Mouse (Mus musculus): ENCODE results near the gene Csnk2a2.

Csnk2a2 gene

DNA sequence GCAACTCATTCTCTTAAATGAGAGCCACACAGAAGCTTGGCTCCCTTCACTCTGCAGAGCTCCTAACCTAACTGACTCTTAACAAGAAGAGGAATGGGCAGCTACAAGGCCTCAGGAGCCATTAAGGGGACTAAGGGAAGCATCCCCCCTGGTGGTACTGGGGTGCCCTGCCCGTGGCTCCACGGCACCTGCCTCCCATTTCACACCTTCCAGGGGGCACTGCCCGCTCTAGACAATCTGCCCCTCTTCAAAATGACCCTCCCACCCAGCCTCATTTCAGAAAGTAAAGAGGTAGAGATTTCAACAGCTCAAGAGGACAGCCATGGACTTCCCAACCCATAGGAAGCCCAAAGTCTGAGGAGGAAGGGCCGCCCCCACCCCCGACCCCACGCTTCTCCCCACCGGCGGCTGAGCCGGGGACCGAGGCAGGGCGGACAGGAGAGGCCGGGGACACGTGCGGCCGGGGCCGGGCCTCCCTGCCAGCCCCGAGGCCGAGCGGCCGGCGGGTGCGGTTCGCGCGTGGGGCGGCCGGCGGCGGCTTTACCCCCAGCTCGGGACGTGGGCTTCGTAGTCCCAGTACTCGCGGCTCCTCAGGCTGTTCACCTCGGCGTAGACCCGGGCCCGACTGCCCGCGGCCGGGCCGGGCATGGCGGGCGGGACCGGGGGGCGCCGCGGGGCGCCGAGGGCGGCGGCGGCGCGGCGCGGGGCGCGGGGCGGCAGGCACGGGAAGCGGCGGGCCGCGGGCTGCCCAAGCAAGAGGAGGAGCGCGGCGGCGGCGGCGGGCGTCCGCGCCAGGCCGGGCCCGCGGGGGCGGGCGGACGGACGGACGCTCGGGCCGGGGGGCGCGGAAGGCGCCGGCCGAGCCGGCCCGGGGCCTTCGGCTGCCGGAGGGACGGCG, 1.8 kb downstream of the Csnk2a2 start:
- no peak for DNase-seq (ENCODE audit: low spot score in 2 of 2)

DNA sequence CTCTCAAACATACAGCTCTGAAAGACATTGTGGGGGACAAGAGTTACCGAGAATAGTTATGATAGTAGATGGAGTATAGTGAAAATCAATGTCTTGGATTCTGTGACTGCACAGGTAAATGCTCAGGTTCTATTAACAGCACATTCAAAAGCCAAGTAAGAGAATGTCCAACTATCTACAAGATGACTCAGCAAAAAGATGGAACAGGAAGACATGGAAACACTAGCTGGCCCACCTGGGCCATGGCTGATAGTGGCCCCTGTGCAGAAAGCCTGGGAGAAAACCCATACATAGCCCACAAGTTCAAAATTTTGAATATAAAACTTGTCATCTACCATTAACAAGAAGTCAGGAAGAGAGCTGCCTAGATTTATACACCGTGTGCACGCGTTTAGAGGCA, 19.8 kb downstream of the Csnk2a2 start:
- no peak for DNase-seq (ENCODE audit: low spot score in 2 of 2)

DNA sequence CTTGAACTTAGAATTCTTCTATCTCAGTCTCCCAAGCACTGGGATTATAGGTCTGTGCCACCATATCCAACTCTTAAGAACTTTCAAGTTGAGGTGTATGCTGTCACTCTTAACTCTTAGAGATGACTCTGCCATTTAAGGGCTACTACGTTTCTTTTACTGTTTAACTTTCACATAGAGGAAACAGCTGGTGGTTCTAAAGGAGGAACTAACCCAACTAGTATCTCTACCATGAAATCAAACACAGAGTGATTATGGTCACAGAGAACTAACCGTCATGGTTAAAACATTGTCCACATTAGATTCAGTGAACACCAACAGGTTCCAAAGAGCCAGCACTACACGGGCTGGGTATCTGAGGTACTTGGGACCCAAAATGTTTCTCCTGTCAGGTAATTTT, 20.8 kb downstream of the Csnk2a2 start:
- no peak for DNase-seq (ENCODE audit: low spot score in 2 of 2)

- DNase-seq (ENCODE audit: low spot score in 2 of 2) = no peak
Measured at GRCm38 (mm10) chr8:95466543-95466942, 23.3 kb downstream of the Csnk2a2 start.

GRCm38 (mm10) chr8:95452518-95452917, 37.3 kb downstream of the Csnk2a2 start:
- DNase-seq (ENCODE audit: low spot score in 2 of 2) = no peak

DNA sequence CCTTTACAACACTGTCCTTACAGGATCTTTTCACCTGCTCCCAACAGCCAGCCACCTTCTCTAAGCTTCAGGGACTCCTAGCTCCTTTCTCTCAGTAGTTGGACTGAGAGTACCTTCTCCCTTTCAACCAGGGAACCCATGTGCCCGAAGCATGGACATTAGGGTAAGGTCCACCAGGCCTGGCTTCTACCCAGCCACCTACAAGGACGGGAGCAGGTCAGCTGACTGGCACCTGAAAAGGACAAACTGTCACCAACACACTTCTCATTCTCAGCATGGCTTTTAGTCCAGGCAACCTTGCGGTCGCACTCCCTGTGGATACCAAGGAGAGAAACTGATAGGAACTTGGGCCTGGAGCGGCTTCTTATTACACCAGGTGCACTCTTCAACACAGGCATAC, 39.6 kb downstream of the Csnk2a2 start:
- no peak for DNase-seq (ENCODE audit: low spot score in 2 of 2)

GRCm38 (mm10) chr8:95447661-95448060, 42.2 kb downstream of the Csnk2a2 start:
- DNase-seq (ENCODE audit: low spot score in 2 of 2) = no peak

DNA sequence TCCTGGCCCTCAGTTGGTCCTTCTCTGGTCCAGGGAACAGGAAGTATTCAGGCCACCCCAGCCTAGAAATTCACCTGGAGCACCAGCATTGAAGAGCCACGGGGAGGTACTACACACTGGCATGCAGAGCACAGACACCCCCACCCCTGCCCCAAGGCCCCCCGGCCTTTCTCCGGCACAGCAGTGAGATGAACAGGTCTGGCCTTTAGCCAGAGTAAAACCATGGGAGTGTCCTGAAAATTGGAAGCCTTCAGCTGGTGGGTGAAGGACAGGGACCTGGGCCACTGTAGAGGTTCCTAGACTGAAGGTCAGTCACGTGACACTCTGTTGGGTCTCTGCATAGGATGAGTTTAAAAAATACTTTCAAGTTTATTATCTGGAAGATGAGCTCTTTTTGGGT, 44.8 kb downstream of the Csnk2a2 start:
- no peak for DNase-seq (ENCODE audit: low spot score in 2 of 2)

GRCm38 (mm10) chr8:95441491-95442039, 48.3 kb downstream of the Csnk2a2 start:
- no peak for DNase-seq (ENCODE audit: low spot score in 2 of 2)

DNA sequence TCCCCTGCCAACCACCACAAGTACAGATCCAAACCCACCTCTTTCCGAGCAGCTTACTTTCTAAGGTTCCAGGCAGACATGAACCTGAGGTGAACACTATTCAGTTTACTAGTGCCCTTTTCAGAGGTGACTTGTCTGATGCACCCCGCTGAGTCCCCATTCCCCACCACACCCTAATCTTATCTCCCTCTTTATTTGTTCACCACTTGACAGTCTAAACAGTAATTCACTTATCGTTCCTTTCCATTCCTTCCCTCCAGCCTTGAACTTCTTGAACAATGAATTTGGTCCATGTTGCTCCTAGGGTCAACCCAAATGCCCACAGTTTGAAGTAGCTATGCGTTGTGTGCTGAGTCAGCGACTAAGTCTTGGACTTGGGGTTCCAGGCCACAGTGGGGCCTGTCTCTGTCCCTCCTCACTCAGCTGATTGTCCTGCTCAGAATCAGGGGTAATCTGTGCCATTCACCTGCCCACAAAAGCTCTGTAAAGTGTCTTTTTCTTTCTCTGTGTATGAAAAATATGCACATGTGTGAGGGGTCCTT, 49.6 kb downstream of the Csnk2a2 start:
- no peak for DNase-seq (ENCODE audit: low spot score in 2 of 2)

DNA sequence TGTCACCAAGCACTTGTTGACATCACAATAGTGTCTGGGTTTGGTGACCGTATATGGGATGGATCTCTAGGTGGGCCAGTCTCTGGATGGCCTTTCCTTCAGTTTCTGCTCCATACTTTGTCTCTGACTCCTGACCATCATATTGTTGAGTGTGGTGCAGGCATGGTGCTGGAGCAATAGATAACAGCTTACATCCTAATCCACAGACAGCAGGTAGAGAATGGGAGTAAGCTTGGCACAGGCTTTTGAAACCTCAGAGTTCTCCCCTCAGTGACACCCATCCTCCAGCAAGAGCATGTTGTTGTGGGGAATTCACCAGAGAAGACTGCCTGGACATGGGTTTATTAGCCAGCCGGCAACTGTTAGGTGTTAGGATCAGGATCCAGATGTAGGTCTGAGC, 50.4 kb downstream of the Csnk2a2 start:
- DNase-seq (ENCODE audit: low spot score in 2 of 2) = no peak

DNA sequence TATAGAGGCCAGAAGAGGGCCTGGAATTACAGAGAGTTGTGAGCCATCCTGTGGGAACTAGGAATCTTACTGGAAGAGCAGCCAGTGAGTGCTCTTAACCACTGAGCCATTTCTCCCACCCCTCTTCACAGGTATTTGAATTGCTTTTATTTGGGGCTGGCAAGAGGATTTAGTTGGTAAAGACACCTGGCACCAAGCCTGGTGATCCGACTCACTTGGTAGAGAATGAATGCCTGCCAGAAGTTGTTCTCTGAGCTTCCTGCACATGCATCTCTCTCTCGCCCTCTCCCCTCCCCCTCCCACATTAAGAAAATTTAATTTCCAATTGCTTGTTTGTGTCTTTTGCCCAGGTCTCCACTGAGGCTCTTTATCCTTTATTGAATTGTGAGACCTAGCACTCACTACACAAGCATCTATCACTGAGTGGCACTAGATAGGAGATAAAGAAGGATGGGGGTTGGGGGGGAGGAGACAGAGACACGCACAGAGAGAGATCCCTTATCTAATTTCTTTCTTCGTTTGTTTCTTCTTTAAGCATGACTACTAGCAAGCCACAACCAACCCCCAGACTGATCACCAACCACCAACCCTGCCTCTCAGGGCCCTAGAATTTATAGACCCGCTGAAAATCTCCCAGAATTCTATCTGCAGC, 52.4 kb downstream of the Csnk2a2 start:
- no peak for DNase-seq (ENCODE audit: low spot score in 2 of 2)

DNA sequence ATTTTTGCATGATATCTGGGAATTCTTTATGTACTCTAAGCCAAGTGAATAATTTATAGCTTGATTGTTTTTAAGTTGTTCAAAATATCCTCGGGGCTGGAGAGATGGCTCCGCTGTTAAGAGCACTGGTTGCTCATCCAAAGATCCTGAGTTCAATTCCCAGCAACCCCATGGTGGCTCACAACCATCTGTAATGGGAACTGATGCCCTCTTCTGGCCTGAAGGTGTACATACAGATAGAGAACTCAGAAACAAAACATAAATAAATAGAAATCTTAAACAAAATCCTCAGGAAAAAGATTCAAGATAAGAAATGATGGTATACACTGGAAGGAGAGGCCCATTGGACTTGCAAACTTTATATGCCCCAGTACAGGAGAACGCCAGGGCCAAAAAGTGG, 53.9 kb downstream of the Csnk2a2 start:
- no peak for DNase-seq (ENCODE audit: low spot score in 2 of 2)

GRCm38 (mm10) chr8:95435471-95435870, 54.4 kb downstream of the Csnk2a2 start:
- no peak for DNase-seq (ENCODE audit: low spot score in 2 of 2)

- DNase-seq (ENCODE audit: low spot score in 2 of 2) = peak; percentile 99
Measured at GRCm38 (mm10) chr8:95434686-95435439, 55.0 kb downstream of the Csnk2a2 start, which contains the start of gene Cfap20. Gene Cfap20 (minus strand): TSS chr8:95434869.

GRCm38 (mm10) chr8:95434233-95434632, 55.6 kb downstream of the Csnk2a2 start:
- DNase-seq (ENCODE audit: low spot score in 2 of 2) = peak; percentile 28 to 46

DNA sequence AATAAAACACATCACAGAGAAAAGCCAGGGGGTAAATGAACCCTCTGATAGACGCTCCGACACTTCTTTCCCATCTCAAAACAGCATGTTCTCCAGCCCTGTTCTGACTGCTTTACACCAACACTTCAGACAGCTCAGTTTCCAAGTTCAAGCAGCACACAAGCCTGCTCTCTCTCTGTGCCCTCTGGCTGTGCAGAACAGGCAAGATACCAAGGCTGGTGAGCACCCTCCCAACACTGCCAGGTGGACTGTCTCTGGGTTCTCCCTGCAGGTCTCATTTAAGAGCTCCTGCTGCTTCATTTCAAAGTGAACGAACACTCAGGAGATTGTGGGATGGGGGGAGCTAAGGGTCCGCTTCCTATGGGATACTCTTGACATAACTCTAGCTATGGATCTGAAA, 56.7 kb downstream of the Csnk2a2 start:
- no peak for DNase-seq (ENCODE audit: low spot score in 2 of 2)

DNA sequence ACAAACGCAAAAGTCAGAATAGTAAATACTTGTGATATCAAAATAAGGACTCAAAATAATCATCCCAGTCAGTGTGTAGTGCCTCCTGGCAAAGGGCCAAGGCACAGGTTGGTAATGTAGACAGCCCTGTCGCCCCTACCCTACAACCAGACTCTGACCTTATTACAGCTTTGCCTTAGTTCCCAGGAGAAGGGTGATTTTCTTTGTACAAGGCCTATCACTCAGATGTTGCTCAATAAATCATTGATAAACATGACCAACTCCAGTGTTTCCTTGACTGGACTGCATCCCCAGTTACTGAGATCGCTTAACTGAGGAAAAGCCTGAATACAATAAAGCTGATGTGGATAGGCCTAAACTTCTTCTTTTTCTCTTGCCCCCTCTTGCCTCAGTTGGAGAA, 57.4 kb downstream of the Csnk2a2 start:
- no peak for DNase-seq (ENCODE audit: low spot score in 2 of 2)

DNA sequence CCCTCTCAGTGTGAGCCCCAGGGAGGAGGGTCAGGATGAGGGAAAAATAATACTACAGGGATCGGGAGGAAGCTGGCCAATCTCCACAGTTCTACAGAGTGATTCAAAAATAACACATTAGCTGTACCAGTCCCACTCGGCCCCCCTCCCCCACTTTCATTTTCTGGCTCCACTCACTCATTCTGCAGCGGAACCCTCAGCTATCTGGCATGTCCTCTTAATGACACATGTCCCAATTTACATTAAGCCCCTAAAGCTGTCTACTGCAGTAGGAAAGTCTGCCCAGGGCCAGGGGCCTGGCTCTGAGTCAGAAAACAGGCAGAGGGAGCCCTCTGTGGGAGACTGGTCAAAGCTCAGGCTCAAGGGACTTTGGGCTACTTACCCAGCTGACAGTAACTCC, 59.9 kb downstream of the Csnk2a2 start:
- peak in 1 of 2 experiments; percentile 32 for DNase-seq (ENCODE audit: low spot score in 2 of 2)

DNA sequence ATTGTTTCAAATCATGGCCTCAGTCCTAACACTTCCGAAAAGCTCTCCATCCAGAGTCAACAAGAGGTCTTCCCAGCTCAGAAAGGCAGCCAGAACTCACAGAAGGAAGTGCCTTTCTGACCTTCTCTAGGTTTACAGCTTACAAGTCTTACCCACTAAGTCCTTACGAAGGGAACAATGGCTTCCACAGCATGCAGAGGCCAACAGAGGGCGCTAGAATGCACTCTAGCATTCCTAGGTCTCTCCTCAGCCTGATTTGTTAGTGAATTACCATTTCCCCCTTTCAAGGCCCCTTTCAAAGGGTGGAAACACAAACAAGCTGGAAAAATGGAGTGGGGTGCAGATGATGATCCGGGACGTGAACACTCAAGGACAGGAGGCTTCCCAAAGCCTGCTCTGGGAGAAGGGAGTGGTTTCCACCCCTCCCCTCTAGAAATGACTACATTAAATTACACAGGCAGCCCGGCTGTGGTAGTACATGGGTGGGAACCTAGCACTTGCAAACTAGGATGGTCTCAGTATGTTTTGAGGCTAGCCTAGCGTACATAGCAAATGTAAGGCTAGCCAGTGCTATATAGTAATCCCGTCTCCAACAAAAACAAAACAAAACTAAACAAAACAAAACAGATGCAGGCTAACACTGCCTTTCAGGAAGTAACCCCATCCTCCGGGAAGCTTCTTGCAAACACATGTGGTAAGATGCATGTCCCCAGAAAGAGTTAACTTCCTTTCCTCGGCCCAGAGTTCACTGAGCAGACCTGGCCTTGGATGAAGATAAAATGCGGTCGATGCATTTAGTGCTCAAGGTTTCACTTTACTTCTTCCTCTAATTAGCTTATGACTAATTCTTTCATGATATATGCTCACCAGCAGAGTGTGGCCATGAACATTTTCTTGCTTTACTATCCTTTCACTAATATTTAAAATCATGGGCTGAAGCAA, 62.0 kb downstream of the Csnk2a2 start:
- peak; percentile 39 to 65 for DNase-seq (ENCODE audit: low spot score in 2 of 2)
